In the genomic region with DNA sequence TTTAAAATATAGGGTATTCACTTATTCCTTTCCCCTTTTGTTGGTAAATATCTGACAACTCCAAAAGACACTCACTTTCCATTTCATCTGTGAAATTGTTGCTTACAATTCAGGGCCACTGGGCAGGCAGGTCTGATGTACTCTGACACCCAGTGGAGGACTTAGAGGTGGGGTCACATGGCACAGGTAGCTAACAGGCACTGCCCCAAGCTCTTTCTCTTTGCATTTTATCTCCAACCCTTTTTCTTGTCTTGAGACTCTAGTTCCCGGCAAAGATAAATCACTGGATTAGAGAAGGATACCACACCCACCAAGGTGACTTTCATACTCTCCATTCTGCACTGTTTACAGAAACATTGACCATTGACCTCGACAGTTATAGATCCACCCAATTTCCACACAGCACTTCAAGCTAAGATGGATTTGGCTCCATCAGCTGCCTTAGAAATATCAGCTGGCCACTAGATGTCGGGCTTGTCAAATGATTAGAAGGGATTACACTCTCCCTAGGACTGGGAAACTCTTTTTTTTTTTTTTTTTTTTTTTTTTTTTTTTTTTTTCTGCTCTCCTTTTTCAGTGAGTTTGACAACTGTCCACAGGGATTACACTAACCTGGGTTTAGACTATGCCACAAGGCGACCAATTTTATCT, we compare ENCODE assay signal across 8 mouse cellular contexts.
A peak's percentile ranks its signal among the peaks of the same experiment; 100 is the strongest.
DNase-seq lines count a peak whose midpoint lies in the region; ATAC-seq and TF ChIP-seq lines count a peak whose summit lies in the region.

No protein-coding gene starts in this region.

- DNase-seq in right cerebral cortex, adult 18-20 months, result peak; percentile 61
- no peak for DNase-seq in right cerebral cortex, postnatal 36 days (ENCODE audit: low spot score in 2 of 2)
- DNase-seq in brain, adult 2 months (ENCODE audit: low read depth, low spot score), result peak; percentile 80
- DNase-seq in kidney, adult 11 months, result peak; percentile 16
- DNase-seq in midbrain, postnatal 0 days (ENCODE audit: low spot score), result peak; percentile 82

- peak; percentile 76 for ATAC-seq in forebrain, embryonic 12.5 days (ENCODE audit: low FRiP score)
- ATAC-seq in limb, embryonic 13.5 days (ENCODE audit: low FRiP score, low read depth), result peak; percentile 76
- peak; percentile 82 for ATAC-seq in midbrain, postnatal 0 days (ENCODE audit: low FRiP score)
- no peak for ATAC-seq in erythroid progenitor cell, adult 5-6 weeks (replicated peaks; ENCODE audit: low FRiP score, poor library complexity, severe bottlenecking)

- H3K4me3 ChIP-seq in forebrain, embryonic 12.5 days (replicated peaks), result no peak overlapping the region
- H3K4me3 ChIP-seq in limb, embryonic 13.5 days, result no peak overlapping the region
- no peak overlapping the region for H3K4me3 ChIP-seq in midbrain, postnatal 0 days (ENCODE audit: low read depth, low read length)

- H3K27me3 ChIP-seq in forebrain, embryonic 12.5 days, result no peaks in the 10 kb centered on the region
- H3K27me3 ChIP-seq in limb, embryonic 13.5 days, result no peaks in the 10 kb centered on the region
- H3K27me3 ChIP-seq in midbrain, postnatal 0 days (ENCODE audit: insufficient read depth, low read length), result no peaks in the 10 kb centered on the region

- no peaks in the 10 kb centered on the region for H3K9me3 ChIP-seq in forebrain, embryonic 12.5 days
- H3K9me3 ChIP-seq in limb, embryonic 13.5 days, result no peaks in the 10 kb centered on the region
- H3K9me3 ChIP-seq in midbrain, postnatal 0 days (ENCODE audit: low read length), result no peaks in the 10 kb centered on the region

- peak; percentile 81 for TF ChIP-seq CTCF in midbrain, postnatal 0 days (IDR thresholded peaks at IDR 0.05)

- H3K4me1 ChIP-seq in forebrain, embryonic 12.5 days, result peaks cover 2% of the 10 kb centered on the region; the same call in 1 of the 2 replicates
- H3K4me1 ChIP-seq in limb, embryonic 13.5 days, result no peaks in the 10 kb centered on the region
- no peaks in the 10 kb centered on the region for H3K4me1 ChIP-seq in midbrain, postnatal 0 days (ENCODE audit: insufficient read depth, low read length)

- no peak overlapping the region for H3K9ac ChIP-seq in forebrain, embryonic 12.5 days
- H3K9ac ChIP-seq in limb, embryonic 13.5 days, result no peak overlapping the region
- no peak overlapping the region for H3K9ac ChIP-seq in midbrain, postnatal 0 days (replicated peaks; ENCODE audit: low read length, poor library complexity, severe bottlenecking)

- H3K36me3 ChIP-seq in forebrain, embryonic 12.5 days (replicated peaks), result no peaks in the 10 kb centered on the region
- no peaks in the 10 kb centered on the region for H3K36me3 ChIP-seq in limb, embryonic 13.5 days
- H3K36me3 ChIP-seq in midbrain, postnatal 0 days (ENCODE audit: insufficient read depth, low read length), result no peaks in the 10 kb centered on the region

- H3K27ac ChIP-seq in forebrain, embryonic 12.5 days, result no peak overlapping the region
- H3K27ac ChIP-seq in limb, embryonic 13.5 days, result no peak overlapping the region
- no peak overlapping the region for H3K27ac ChIP-seq in midbrain, postnatal 0 days (ENCODE audit: low read depth, low read length)

- no peak overlapping the region for H3K4me2 ChIP-seq in forebrain, embryonic 12.5 days
- H3K4me2 ChIP-seq in limb, embryonic 13.5 days (replicated peaks), result no peak overlapping the region
- H3K4me2 ChIP-seq in midbrain, postnatal 0 days (ENCODE audit: low read depth, low read length, poor library complexity, severe bottlenecking), result no peak overlapping the region

- 72% methylated on average over 4 of the region's 4 CpGs for WGBS in forebrain, embryonic 12.5 days
- 59% methylated on average over 4 of the region's 4 CpGs for WGBS in limb, embryonic 13.5 days
- 70% methylated on average over 4 of the region's 4 CpGs for WGBS in midbrain, postnatal 0 days

Comparison
In these comparisons a context has a peak if more than half of its experiments do, and no peak if none do; other contexts are left out.
1. DNase-seq: peak in right cerebral cortex, adult 18-20 months (single experiment), brain, adult 2 months (single experiment), kidney, adult 11 months (single experiment) and midbrain, postnatal 0 days (single experiment); none in right cerebral cortex, postnatal 36 days (0 of 2).